Mouse (Mus musculus): ENCODE data around the gene Akap12. TPM values are rescaled to one million over a fixed set of nuclear protein-coding genes. Genes with fewer than 3 reads are reported as not detected.

The Akap12 gene
- under 0.01 and 0.68 TPM in 2 replicates for total RNA-seq (2017)

GRCm38 (mm10) chr10:4266041-4266930, at the start of gene Akap12:
TSS of gene Akap12 (plus strand) at chr10:4266380.
- ATAC-seq (replicated peaks; ENCODE audit: low read depth, poor library complexity, severe bottlenecking): peak; percentile 45

GRCm38 (mm10) chr10:4230563-4231359, 35.4 kb upstream of the Akap12 start:
- no peak for ATAC-seq (replicated peaks; ENCODE audit: low read depth, poor library complexity, severe bottlenecking)

GRCm38 (mm10) chr10:4233102-4233501, 33.1 kb upstream of the Akap12 start:
- ATAC-seq (replicated peaks; ENCODE audit: low read depth, poor library complexity, severe bottlenecking): peak; percentile 74

GRCm38 (mm10) chr10:4239794-4240574, 26.2 kb upstream of the Akap12 start:
- ATAC-seq (replicated peaks; ENCODE audit: low read depth, poor library complexity, severe bottlenecking): no peak

- ATAC-seq (replicated peaks; ENCODE audit: low read depth, poor library complexity, severe bottlenecking): no peak
Observed at GRCm38 (mm10) chr10:4243591-4244300, 22.4 kb upstream of the Akap12 start.

- no peak for ATAC-seq (replicated peaks; ENCODE audit: low read depth, poor library complexity, severe bottlenecking)
Observed at GRCm38 (mm10) chr10:4245812-4246211, 20.4 kb upstream of the Akap12 start.

- ATAC-seq (replicated peaks; ENCODE audit: low read depth, poor library complexity, severe bottlenecking): 0 out of 2 replicates have a peak, but pooled peaks have one; percentile 25
Observed at GRCm38 (mm10) chr10:4246407-4246806, 19.8 kb upstream of the Akap12 start.

GRCm38 (mm10) chr10:4249235-4249845, 16.8 kb upstream of the Akap12 start:
- no peak for ATAC-seq (replicated peaks; ENCODE audit: low read depth, poor library complexity, severe bottlenecking)

- no peak for ATAC-seq (replicated peaks; ENCODE audit: low read depth, poor library complexity, severe bottlenecking)
Observed at GRCm38 (mm10) chr10:4250681-4251080, 15.5 kb upstream of the Akap12 start.

GRCm38 (mm10) chr10:4253613-4254012, 12.6 kb upstream of the Akap12 start:
- no peak for ATAC-seq (replicated peaks; ENCODE audit: low read depth, poor library complexity, severe bottlenecking)

- no peak for ATAC-seq (replicated peaks; ENCODE audit: low read depth, poor library complexity, severe bottlenecking)
Observed at GRCm38 (mm10) chr10:4254459-4254858, 11.7 kb upstream of the Akap12 start.

GRCm38 (mm10) chr10:4260925-4261324, 5.3 kb upstream of the Akap12 start:
- ATAC-seq (replicated peaks; ENCODE audit: low read depth, poor library complexity, severe bottlenecking): no peak

GRCm38 (mm10) chr10:4261359-4261952, 4.7 kb upstream of the Akap12 start:
- ATAC-seq (replicated peaks; ENCODE audit: low read depth, poor library complexity, severe bottlenecking): no peak

- no peak for ATAC-seq (replicated peaks; ENCODE audit: low read depth, poor library complexity, severe bottlenecking)
Observed at GRCm38 (mm10) chr10:4265641-4266040, 539 bp upstream of the Akap12 start.

- peak; percentile 15; the same call in 1 of the 2 replicates for ATAC-seq (replicated peaks; ENCODE audit: low read depth, poor library complexity, severe bottlenecking)
Observed at GRCm38 (mm10) chr10:4266931-4267310, 741 bp downstream of the Akap12 start.

GRCm38 (mm10) chr10:4267481-4267880, 1.3 kb downstream of the Akap12 start:
- no peak for ATAC-seq (replicated peaks; ENCODE audit: low read depth, poor library complexity, severe bottlenecking)

GRCm38 (mm10) chr10:4268140-4268539, 2.0 kb downstream of the Akap12 start:
- ATAC-seq (replicated peaks; ENCODE audit: low read depth, poor library complexity, severe bottlenecking): no peak

GRCm38 (mm10) chr10:4275572-4275971, 9.4 kb downstream of the Akap12 start:
- no peak for ATAC-seq (replicated peaks; ENCODE audit: low read depth, poor library complexity, severe bottlenecking)

GRCm38 (mm10) chr10:4276081-4276480, 9.9 kb downstream of the Akap12 start:
- ATAC-seq (replicated peaks; ENCODE audit: low read depth, poor library complexity, severe bottlenecking): no peak
